Mouse (Mus musculus): ENCODE results near the gene Glt28d2. TPM values are rescaled to one million over a fixed set of nuclear protein-coding genes. Genes with fewer than 3 reads are reported as not detected.
"Not testable (repeated sequence)": the region's sequence is repeated elsewhere in the genome, so short reads cannot be mapped to it uniquely, and the experiment has no call there.

Glt28d2 gene
- polyA plus RNA-seq, 1 experiment: 0.66 TPM

DNA sequence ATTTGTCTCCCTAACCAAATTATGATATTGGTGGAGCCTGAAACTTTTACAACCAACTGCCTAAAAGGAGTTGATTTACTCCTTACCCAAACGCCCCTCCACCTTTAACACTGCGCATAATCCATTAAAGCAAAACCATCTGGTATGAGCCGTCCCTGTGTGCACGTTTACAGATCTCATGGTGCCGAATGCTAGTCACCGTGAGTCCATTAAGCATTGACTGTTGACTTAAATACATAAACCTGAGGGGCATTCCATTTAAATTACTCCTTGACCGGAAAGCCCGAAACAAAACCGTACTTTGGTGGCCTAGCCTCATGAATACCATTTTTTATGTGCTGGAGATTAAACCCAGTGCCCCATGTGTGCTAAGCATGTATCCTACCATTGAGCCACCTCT lies 40.0 kb upstream of the Glt28d2 start:
- Histone ChIP-seq H3K27ac (ENCODE audit: insufficient read depth, low read length) (no peak overlapping the region), H3K9ac (ENCODE audit: low read depth, poor library complexity, severe bottlenecking) (no peak overlapping the region), H3K27me3 (ENCODE audit: control insufficient read depth, insufficient read depth, low read length, poor library complexity, severe bottlenecking) (no peaks in the 10 kb centered on the region), H3K9me3 (replicated peaks; ENCODE audit: control insufficient read depth, insufficient read depth, low read length, poor library complexity, severe bottlenecking) (no peaks in the 10 kb centered on the region), H3K4me3 (ENCODE audit: low read depth, low read length) (no peak overlapping the region), H3K4me1 (ENCODE audit: control insufficient read depth, insufficient read depth, low read length) (no peaks in the 10 kb centered on the region), H3K36me3 (ENCODE audit: control insufficient read depth, insufficient read depth, low read length, poor library complexity, severe bottlenecking) (no peaks in the 10 kb centered on the region)
- no peak for TF ChIP-seq POLR2A (IDR thresholded peaks at IDR 0.05; ENCODE audit: insufficient read depth, low read length)
- TF ChIP-seq EP300 (IDR thresholded peaks at IDR 0.05; ENCODE audit: insufficient read depth, low read depth, low read length): no peak
- no peak for TF ChIP-seq CTCF (IDR thresholded peaks at IDR 0.05; ENCODE audit: low read depth, low read length)

DNA sequence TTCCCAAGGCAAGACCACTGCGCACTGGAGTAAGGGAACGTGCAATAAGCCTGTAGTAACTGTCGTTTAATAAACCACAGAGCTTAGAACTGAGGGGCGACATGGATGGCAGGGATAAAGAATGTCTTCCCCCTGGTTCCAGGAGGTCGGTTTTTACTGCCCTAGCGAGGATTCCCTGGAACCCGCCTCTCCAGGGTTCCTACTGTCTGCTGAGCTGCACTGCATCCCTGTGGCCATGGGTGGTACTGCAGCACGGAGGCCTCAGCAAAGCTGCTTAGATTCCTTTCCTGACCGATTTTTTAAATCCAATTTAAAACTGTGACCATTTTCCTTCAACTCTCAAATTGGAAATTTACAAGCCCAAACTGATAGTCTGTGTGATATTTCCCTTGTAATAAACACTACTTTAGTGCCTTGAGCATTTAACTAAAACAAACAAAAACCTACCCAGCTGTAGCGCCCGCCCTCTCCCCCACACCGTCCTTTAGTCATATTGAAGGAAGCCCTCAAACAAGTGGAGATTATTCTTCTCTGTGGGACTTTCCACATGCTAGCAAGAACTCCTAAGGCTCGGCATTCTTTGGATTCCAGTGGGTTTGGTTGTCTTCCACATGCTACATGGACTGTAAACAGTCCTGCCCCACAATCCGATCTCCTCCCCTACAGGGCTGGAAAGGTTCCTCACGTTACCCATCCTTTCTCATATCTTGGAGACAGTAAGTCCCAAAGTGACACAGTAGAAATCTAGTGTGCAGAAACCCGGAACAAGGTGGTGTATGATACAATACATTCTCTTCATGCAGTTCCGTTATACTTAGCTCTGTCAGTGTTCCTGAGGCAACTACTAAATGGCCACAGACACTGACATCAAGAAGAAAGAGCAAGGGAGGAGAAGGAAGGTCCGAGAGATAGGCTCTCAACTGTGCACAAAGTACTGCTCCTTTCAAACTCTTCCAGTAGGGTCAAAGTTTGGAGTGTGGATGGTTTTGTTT lies 36.9 kb upstream of the Glt28d2 start:
- Histone ChIP-seq H3K27ac (ENCODE audit: insufficient read depth, low read length) (no peak overlapping the region), H3K4me3 (ENCODE audit: low read depth, low read length) (no peak overlapping the region), H3K9me3 (replicated peaks; ENCODE audit: control insufficient read depth, insufficient read depth, low read length, poor library complexity, severe bottlenecking) (no peaks in the 10 kb centered on the region), H3K4me1 (ENCODE audit: control insufficient read depth, insufficient read depth, low read length) (no peaks in the 10 kb centered on the region), H3K9ac (ENCODE audit: low read depth, poor library complexity, severe bottlenecking) (no peak overlapping the region), H3K27me3 (ENCODE audit: control insufficient read depth, insufficient read depth, low read length, poor library complexity, severe bottlenecking) (no peaks in the 10 kb centered on the region), H3K36me3 (ENCODE audit: control insufficient read depth, insufficient read depth, low read length, poor library complexity, severe bottlenecking) (no peaks in the 10 kb centered on the region)
- TF ChIP-seq POLR2A (IDR thresholded peaks at IDR 0.05; ENCODE audit: insufficient read depth, low read length) (no peak), EP300 (IDR thresholded peaks at IDR 0.05; ENCODE audit: insufficient read depth, low read depth, low read length) (no peak), CTCF (IDR thresholded peaks at IDR 0.05; ENCODE audit: low read depth, low read length) (peak; percentile 87)

GRCm38 (mm10) chr3:85923343-85923742 lies 36.0 kb upstream of the Glt28d2 start:
- no peaks in the 10 kb centered on the region for H3K4me1 ChIP-seq (ENCODE audit: control insufficient read depth, insufficient read depth, low read length)
- no peak overlapping the region for H3K9ac ChIP-seq (ENCODE audit: low read depth, poor library complexity, severe bottlenecking)
- no peaks in the 10 kb centered on the region for H3K27me3 ChIP-seq (ENCODE audit: control insufficient read depth, insufficient read depth, low read length, poor library complexity, severe bottlenecking)
- no peaks in the 10 kb centered on the region for H3K9me3 ChIP-seq (replicated peaks; ENCODE audit: control insufficient read depth, insufficient read depth, low read length, poor library complexity, severe bottlenecking)
- no peak overlapping the region for H3K27ac ChIP-seq (ENCODE audit: insufficient read depth, low read length)
- no peak for TF ChIP-seq POLR2A (IDR thresholded peaks at IDR 0.05; ENCODE audit: insufficient read depth, low read length)
- TF ChIP-seq CTCF (IDR thresholded peaks at IDR 0.05; ENCODE audit: low read depth, low read length): no peak
- no peak for TF ChIP-seq EP300 (IDR thresholded peaks at IDR 0.05; ENCODE audit: insufficient read depth, low read depth, low read length)
- H3K36me3 ChIP-seq (ENCODE audit: control insufficient read depth, insufficient read depth, low read length, poor library complexity, severe bottlenecking): no peaks in the 10 kb centered on the region
- no peak overlapping the region for H3K4me3 ChIP-seq (ENCODE audit: low read depth, low read length)

- Histone ChIP-seq H3K9me3 (replicated peaks; ENCODE audit: control insufficient read depth, insufficient read depth, low read length, poor library complexity, severe bottlenecking) (no peaks in the 10 kb centered on the region), H3K4me1 (ENCODE audit: control insufficient read depth, insufficient read depth, low read length) (no peaks in the 10 kb centered on the region), H3K4me3 (ENCODE audit: low read depth, low read length) (no peak overlapping the region), H3K36me3 (ENCODE audit: control insufficient read depth, insufficient read depth, low read length, poor library complexity, severe bottlenecking) (no peaks in the 10 kb centered on the region), H3K9ac (ENCODE audit: low read depth, poor library complexity, severe bottlenecking) (no peak overlapping the region), H3K27me3 (ENCODE audit: control insufficient read depth, insufficient read depth, low read length, poor library complexity, severe bottlenecking) (no peaks in the 10 kb centered on the region), H3K27ac (ENCODE audit: insufficient read depth, low read length) (no peak overlapping the region)
- no peak for TF ChIP-seq EP300 (IDR thresholded peaks at IDR 0.05; ENCODE audit: insufficient read depth, low read depth, low read length)
- no peak for TF ChIP-seq POLR2A (IDR thresholded peaks at IDR 0.05; ENCODE audit: insufficient read depth, low read length)
- no peak for TF ChIP-seq CTCF (IDR thresholded peaks at IDR 0.05; ENCODE audit: low read depth, low read length)
Observed at GRCm38 (mm10) chr3:85922331-85922730, 35.0 kb upstream of the Glt28d2 start.

GRCm38 (mm10) chr3:85920671-85921070 lies 33.4 kb upstream of the Glt28d2 start:
- H3K27ac ChIP-seq (ENCODE audit: insufficient read depth, low read length); H3K4me3 ChIP-seq (ENCODE audit: low read depth, low read length); H3K9ac ChIP-seq (ENCODE audit: low read depth, poor library complexity, severe bottlenecking); H3K36me3 ChIP-seq (ENCODE audit: control insufficient read depth, insufficient read depth, low read length, poor library complexity, severe bottlenecking); H3K4me1 ChIP-seq (ENCODE audit: control insufficient read depth, insufficient read depth, low read length); H3K9me3 ChIP-seq (replicated peaks; ENCODE audit: control insufficient read depth, insufficient read depth, low read length, poor library complexity, severe bottlenecking); H3K27me3 ChIP-seq (ENCODE audit: control insufficient read depth, insufficient read depth, low read length, poor library complexity, severe bottlenecking): not testable (repeated sequence)

- Histone ChIP-seq H3K4me3 (ENCODE audit: low read depth, low read length) (no peak overlapping the region), H3K4me1 (ENCODE audit: control insufficient read depth, insufficient read depth, low read length) (no peaks in the 10 kb centered on the region), H3K36me3 (ENCODE audit: control insufficient read depth, insufficient read depth, low read length, poor library complexity, severe bottlenecking) (no peaks in the 10 kb centered on the region), H3K9me3 (replicated peaks; ENCODE audit: control insufficient read depth, insufficient read depth, low read length, poor library complexity, severe bottlenecking) (no peaks in the 10 kb centered on the region), H3K27ac (ENCODE audit: insufficient read depth, low read length) (no peak overlapping the region), H3K27me3 (ENCODE audit: control insufficient read depth, insufficient read depth, low read length, poor library complexity, severe bottlenecking) (no peaks in the 10 kb centered on the region), H3K9ac (ENCODE audit: low read depth, poor library complexity, severe bottlenecking) (no peak overlapping the region)
- no peak for TF ChIP-seq POLR2A (IDR thresholded peaks at IDR 0.05; ENCODE audit: insufficient read depth, low read length)
- peak; percentile 1 for TF ChIP-seq CTCF (IDR thresholded peaks at IDR 0.05; ENCODE audit: low read depth, low read length)
Observed at GRCm38 (mm10) chr3:85917600-85917999, 30.3 kb upstream of the Glt28d2 start.
